26 mouse cellular contexts compared by ENCODE assay signal in the genomic region with DNA sequence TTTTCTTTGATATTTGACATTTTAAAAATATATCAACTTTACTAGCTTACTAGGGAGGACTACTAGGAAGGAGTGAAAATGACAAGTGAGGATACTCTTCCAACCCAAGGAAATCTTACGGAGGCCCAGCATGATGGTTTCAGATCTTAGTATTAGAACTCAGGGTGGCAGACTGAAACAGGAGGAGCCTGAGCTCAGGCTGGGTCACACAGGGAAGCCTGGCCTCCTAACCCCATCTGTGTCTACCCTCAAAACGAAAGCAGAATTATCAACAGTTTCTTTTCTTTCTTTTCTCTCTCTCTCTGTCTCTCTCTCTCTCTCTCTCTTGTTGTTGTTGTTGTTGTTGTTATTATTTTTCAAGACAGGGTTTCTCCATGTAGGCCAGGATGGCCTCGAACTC.
DNase-seq lines count a peak whose midpoint lies in the region; ATAC-seq lines count a peak whose summit lies in the region.
"Had no signal": no experiment of that assay in that cellular context is flagged by ENCODE, and none has a peak within 500 bp of the region (broad histone marks: within the 10 kb centered on the region; RNA-seq: fewer than 3 reads in every experiment).

No protein-coding gene starts in this region.

- H3K27me3 ChIP-seq in kidney, embryonic 15.5 days: no peaks in the 10 kb centered on the region
- H3K27me3 ChIP-seq: embryonic facial prominence, embryonic 15.5 days; forebrain, embryonic 15.5 days; heart, embryonic 13.5 days; liver, embryonic 15.5 days; midbrain, embryonic 13.5 days; neural tube, embryonic 12.5 days had no signal

- no peak overlapping the region for H3K27ac ChIP-seq in kidney, embryonic 15.5 days
- H3K27ac ChIP-seq: embryonic facial prominence, embryonic 15.5 days; forebrain, embryonic 15.5 days; heart, adult 2 months; heart, embryonic 13.5 days; liver, embryonic 15.5 days; midbrain, embryonic 13.5 days; neural tube, embryonic 12.5 days had no signal

- no peaks in the 10 kb centered on the region for H3K4me1 ChIP-seq in kidney, embryonic 15.5 days
- H3K4me1 ChIP-seq: embryonic facial prominence, embryonic 15.5 days had no signal

- no peaks in the 10 kb centered on the region for H3K9me3 ChIP-seq in kidney, embryonic 15.5 days (replicated peaks)
- H3K9me3 ChIP-seq: embryonic facial prominence, embryonic 15.5 days; forebrain, embryonic 15.5 days; heart, embryonic 13.5 days; liver, embryonic 15.5 days; midbrain, embryonic 13.5 days; neural tube, embryonic 12.5 days had no signal

- peak; percentile 6 to 9 for DNase-seq in B cell, adult 2 months
- peak; percentile 62 for DNase-seq in induced T-regulatory cell, adult 2 months (ENCODE audit: low read depth)
- DNase-seq in adrenal gland, adult (ENCODE audit: inconsistent age in 2 of 2, low spot score in 1 of 2): no peak
- no peak for DNase-seq in thymus, postnatal 36 days
- DNase-seq: adrenal gland, postnatal 14 days; cerebellum, adult 2 months; cerebellum, postnatal 36 days; gastrocnemius, postnatal 25 days; heart, adult 2 months; heart, postnatal 36 days; left cerebral cortex, postnatal 4 days; liver; lung, postnatal 4 days; thymus, postnatal 14 days had no signal

- no peak overlapping the region for H3K4me2 ChIP-seq in kidney, embryonic 15.5 days
- H3K4me2 ChIP-seq: embryonic facial prominence, embryonic 15.5 days; forebrain, embryonic 15.5 days; heart, embryonic 13.5 days; liver, embryonic 15.5 days; midbrain, embryonic 13.5 days; neural tube, embryonic 12.5 days had no signal

- WGBS in kidney, embryonic 15.5 days: 96% methylated on average over 3 of the region's 3 CpGs

- H3K4me3 ChIP-seq in kidney, embryonic 15.5 days (replicated peaks): no peak overlapping the region
- H3K4me3 ChIP-seq: embryonic facial prominence, embryonic 15.5 days; forebrain, embryonic 15.5 days; heart, adult 2 months; heart, embryonic 13.5 days; liver, embryonic 15.5 days; midbrain, embryonic 13.5 days; neural tube, embryonic 12.5 days had no signal

- no peaks in the 10 kb centered on the region for H3K36me3 ChIP-seq in kidney, embryonic 15.5 days
- H3K36me3 ChIP-seq: embryonic facial prominence, embryonic 15.5 days; forebrain, embryonic 15.5 days; midbrain, embryonic 13.5 days; neural tube, embryonic 12.5 days had no signal

- no peak overlapping the region for H3K9ac ChIP-seq in kidney, embryonic 15.5 days
- H3K9ac ChIP-seq: embryonic facial prominence, embryonic 15.5 days; forebrain, embryonic 15.5 days; heart, embryonic 13.5 days; liver, embryonic 15.5 days; midbrain, embryonic 13.5 days; neural tube, embryonic 12.5 days had no signal

- peak; percentile 82 for ATAC-seq in CD4-positive, CD25-positive, alpha-beta regulatory T cell, adult 4 months
- 0 out of 2 replicates have a peak, but pooled peaks have one; percentile 47 for ATAC-seq in megakaryocyte-erythroid progenitor cell, adult 5-6 weeks (replicated peaks; ENCODE audit: low FRiP score, low TSS enrichment, poor library complexity, severe bottlenecking)
- ATAC-seq in kidney, embryonic 15.5 days (replicated peaks; ENCODE audit: low FRiP score): no peak
- no peak for ATAC-seq in erythroblast, adult 5-6 weeks (replicated peaks; ENCODE audit: low FRiP score, poor library complexity, severe bottlenecking)
- ATAC-seq: forebrain, embryonic 15.5 days; hindbrain, embryonic 16.5 days; intestine, postnatal 0 days; midbrain, embryonic 13.5 days had no signal

Comparison
In these comparisons a context has a peak if more than half of its experiments do, and no peak if none do; other contexts are left out.
1. DNase-seq: peak in B cell, adult 2 months (2 of 2) and induced T-regulatory cell, adult 2 months (single experiment); none in adrenal gland, adult (0 of 2) and thymus, postnatal 36 days (0 of 2).
2. ATAC-seq: peak in CD4-positive, CD25-positive, alpha-beta regulatory T cell, adult 4 months (single experiment) and megakaryocyte-erythroid progenitor cell, adult 5-6 weeks (single experiment); none in kidney, embryonic 15.5 days (single experiment) and erythroblast, adult 5-6 weeks (single experiment).